Mouse (Mus musculus) C2C12 (cell line): ENCODE data around the gene Stmn1.

Experiments used
- CEBPB ChIP-seq: IDR thresholded peaks from one replicate; pipeline ENCODE4 v1.6.1; 2011; ENCODE audit warnings: low read depth, mild to moderate bottlenecking, control low read depth, moderate library complexity
- CTCF ChIP-seq: IDR thresholded peaks from one replicate; pipeline ENCODE4 v1.5.1; 2011; ENCODE audit not compliant: control insufficient read depth, insufficient read depth, insufficient read length
- MAX ChIP-seq: IDR thresholded peaks from one replicate; pipeline ENCODE4 v1.6.1; 2011; ENCODE audit warnings: mild to moderate bottlenecking, control low read depth
- MYOG ChIP-seq: IDR thresholded peaks from one replicate; pipeline ENCODE4 v1.6.1; 2011; ENCODE audit not compliant: control insufficient read depth, insufficient read length; ENCODE audit errors: extremely low read depth
- USF1 ChIP-seq: IDR thresholded peaks from one replicate; pipeline ENCODE4 v1.6.1; 2011; ENCODE audit warnings: low read depth, mild to moderate bottlenecking, control low read depth, moderate library complexity

DNA sequence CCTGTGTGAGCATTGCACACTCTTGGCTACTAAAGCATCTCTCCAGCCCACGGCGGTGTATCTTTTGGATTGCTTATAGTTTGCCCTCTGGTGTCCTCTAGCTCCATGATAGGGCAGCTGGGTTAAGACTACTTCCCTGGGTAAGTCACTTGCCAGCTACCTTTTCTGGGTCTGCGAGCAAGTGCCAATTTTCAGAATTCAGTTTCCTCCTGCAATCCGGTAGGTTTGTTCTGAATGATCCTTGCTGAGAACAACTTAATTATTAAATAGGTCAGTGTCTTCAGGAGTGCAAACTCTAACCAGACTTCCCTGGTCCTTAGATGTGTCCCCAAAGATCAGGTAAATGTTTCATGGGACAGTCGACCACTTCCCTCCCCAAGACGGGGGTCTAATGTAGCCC lies 33.0 kb downstream of the Stmn1 start:
- TF ChIP-seq MAX (no peak), CEBPB (no peak), CTCF (no peak), USF1 (no peak), MYOG (no peak)
